Mouse (Mus musculus) kidney, adult 2 months (tissue): ENCODE data around the gene Slc4a5.

Experiments used
- CTCF ChIP-seq: fragments of 200-500 bp; conservative IDR thresholded peaks from 2 replicates; pipeline ENCODE4 v1.5.1; 2011; ENCODE audit warnings: low read depth, mild to moderate bottlenecking, control low read depth, low read length, moderate library complexity, mixed read lengths; ENCODE audit not compliant: insufficient read depth, insufficient read length
- POLR2A ChIP-seq: fragments of 200-500 bp; IDR thresholded peaks from one replicate; pipeline ENCODE4 v1.6.1; 2011; ENCODE audit warnings: low read depth, low read length, control low read depth

DNA sequence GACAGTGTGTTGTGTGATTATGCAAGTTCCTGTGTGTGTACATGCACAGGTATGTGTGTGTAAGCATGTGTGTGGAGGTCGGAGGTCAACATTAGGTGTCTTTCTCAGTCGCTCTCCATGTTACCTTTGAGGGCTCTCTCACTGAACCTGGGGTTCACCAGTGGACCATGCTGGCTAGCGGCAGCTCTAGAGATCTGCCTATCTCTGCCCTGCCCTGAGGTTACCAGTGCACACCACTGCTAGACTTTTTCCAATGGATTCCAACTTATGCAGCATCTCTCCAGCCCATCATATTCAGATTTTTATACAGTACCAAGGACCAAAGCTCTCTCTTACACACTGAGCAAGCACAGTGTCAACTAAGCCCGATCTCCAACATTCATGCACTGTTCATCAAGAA lies 27.1 kb downstream of the Slc4a5 start:
- TF ChIP-seq CTCF, result no peak
- no peak for TF ChIP-seq POLR2A
